Mouse (Mus musculus): ENCODE results near the gene Aacs.

- TF ChIP-seq CTCF (IDR thresholded peaks at IDR 0.05; ENCODE audit: insufficient read depth, low read length) = no peak
- no peak for TF ChIP-seq POLR2A (IDR thresholded peaks at IDR 0.05; ENCODE audit: borderline replicate concordance, extremely low read depth, low read depth, low read length)
These were observed 31.7 kb upstream of the Aacs start for GRCm38 (mm10) chr5:125443915-125444314.
